Mouse (Mus musculus): Measurements from ENCODE around the gene Ankrd17. TPM values are rescaled to one million over a fixed set of nuclear protein-coding genes. Genes with fewer than 3 reads are reported as not detected.

Gene Ankrd17
- polyA plus RNA-seq (2015; fragmentation: Nextera tagmentation; extraction: Ambion mirVana), result 22.6 and 25.0 TPM in 2 replicates

DNA sequence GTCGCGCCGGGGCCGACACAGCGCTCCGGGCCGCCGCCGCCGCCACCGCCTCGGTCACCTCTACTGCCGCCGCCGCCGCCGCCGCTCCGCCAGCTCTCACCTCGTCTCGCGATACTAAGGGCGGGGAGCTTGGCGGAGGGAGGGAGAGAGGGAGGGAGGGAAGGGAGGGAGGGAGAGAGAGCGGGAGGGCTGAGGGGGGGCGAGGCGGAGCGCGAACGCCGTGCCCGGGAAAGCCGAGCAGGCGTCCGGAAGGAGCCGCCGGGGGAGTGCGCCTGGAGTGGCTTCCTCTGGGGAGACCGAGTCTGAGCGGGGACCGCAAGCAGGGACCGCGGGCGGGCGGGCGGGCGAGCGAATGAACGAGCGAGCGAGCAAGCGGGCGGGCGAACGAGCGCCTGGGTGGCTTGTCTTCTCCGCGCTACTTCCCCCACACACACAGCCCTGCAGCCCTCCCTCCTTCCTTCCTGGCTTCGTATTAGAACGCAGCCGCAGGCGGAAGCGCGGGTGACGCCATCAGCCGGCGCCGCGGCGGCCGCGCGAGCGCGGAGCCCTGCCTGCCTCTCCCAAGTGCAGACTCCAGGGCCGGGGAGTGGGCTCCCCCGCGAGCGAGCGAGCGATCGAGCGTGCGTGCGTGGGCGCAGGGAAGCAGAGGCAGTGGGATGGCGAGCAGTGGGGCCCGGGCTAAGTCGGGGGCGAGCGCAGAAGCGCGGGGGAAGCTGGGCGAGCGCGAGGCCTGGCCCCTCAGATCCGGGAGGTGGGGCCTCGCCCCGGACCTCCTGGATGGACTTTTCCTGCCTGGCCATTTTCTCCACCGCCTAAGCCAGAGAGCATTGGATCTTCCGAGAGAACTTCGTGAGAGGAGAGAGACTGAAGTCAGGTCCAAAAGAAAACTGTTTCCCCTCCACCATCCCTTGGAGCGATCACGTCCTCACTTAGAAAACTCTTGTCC, at the start of gene Ankrd17:
TSS of gene Ankrd17 (minus strand) at position 457 of the 946 bp plus-strand sequence.

DNA sequence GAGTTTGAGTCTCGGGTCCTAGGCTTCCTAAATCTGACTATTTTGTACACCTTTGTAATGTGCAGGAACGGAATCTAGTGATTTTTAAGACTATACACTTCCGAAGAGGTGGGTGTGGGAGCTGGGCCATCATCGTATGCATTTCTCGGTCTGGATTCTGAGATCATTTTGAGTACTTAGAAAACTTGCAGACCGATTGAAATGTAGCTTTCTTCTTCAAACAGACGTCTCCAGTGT, 608 bp upstream of the Ankrd17 start, which contains the start of gene Gm9958:
TSS of gene Gm9958 (plus strand) at position 138 of the 237 bp plus-strand sequence.

DNA sequence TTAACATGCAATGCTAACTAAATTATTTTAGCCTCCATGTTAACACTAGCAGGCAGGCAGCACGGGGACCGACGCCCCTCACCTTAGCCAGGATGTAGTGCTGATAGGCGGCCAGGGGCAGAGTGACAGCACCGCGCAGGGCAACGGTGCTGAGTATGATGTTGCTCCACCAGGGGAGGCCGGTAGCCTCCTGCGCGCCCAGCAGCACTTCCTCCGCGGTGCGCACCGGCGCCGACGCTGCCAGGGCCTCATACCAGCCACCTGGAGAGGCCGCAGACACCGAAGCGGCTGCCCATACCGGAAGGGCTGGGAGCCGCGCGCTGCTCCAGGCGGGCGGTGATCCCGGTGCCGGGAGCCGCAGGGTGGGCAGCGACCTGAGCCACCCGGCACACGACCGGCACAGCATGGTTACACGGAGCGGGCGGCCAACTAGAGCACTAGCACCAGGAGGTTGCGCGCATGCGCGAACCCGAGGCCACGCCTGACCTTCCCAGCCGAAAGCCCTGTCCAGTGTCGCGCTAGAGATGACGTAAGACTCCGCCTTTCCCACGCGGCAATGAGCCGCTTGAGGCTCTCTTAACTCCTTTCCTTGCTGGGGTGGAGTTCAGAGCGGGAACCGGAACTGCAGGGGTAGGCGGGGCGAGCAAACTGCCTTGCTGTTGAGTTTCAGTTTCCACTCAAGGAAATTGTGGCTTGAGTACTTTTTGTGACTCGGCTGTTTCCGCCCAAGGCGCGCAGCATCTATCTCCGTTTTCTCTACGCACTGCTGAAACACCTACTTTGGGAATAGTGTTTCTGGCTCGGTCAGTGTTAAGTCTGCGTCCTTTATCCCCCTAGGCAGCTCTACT, 142.6 kb downstream of the Ankrd17 start, which contains the start of gene Cox18:
TSS of gene Cox18 (minus strand) at position 468 of the 848 bp plus-strand sequence.

Other genes starting within 250 kb of the Ankrd17 start
- gene Cox18, start 142.6 kb downstream of the Ankrd17 start, polyA plus RNA-seq (2015; fragmentation: Nextera tagmentation; extraction: Ambion mirVana), result 57.7 and 59.6 TPM in 2 replicates
- 2.7 TPM in 2 replicates for gene Gm9958, start 627 bp upstream of the Ankrd17 start, polyA plus RNA-seq (2015; fragmentation: Nextera tagmentation; extraction: Ambion mirVana)
- 0.98 and 3.5 TPM in 2 replicates for gene Alb, start 94.3 kb upstream of the Ankrd17 start, polyA plus RNA-seq (2015; fragmentation: Nextera tagmentation; extraction: Ambion mirVana)
- gene Afp, start 124.2 kb upstream of the Ankrd17 start, polyA plus RNA-seq (2015; fragmentation: Nextera tagmentation; extraction: Ambion mirVana), result 0.43 and 2.3 TPM in 2 replicates
- gene Afm, start 152.4 kb upstream of the Ankrd17 start, polyA plus RNA-seq (2015; fragmentation: Nextera tagmentation; extraction: Ambion mirVana), result not detected in 2 replicates
- gene 5830473C10Rik, start 194.5 kb upstream of the Ankrd17 start, polyA plus RNA-seq (2015; fragmentation: Nextera tagmentation; extraction: Ambion mirVana), result 0.08 and 0.09 TPM in 2 replicates

All from neural tube, postnatal 0 days (tissue).